Comparison of ENCODE assay signal across 11 mouse cellular contexts in the genomic region with DNA sequence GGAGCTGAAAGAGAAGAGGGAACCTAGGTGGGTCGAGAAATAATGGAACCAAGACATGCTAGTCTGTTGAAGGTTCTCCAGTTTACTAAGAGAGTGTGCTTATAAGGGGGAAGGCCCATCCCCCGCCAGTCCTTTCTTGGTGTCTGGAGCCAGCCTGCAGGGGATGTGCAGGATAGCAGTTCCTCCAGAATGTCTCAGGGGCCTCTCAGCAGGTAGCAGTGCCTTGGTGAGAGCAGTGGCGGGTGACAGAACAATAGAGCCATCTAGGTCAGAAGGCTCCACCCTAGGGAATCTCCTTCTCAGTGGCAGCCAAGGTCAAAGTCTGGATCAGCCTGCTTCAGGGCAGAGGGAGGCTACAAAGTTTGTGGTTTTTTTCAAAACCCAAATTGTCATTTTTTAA. TPM values are rescaled to one million over a fixed set of nuclear protein-coding genes. Genes with fewer than 3 reads are reported as not detected.
DNase-seq lines count a peak whose midpoint lies in the region; ATAC-seq and TF ChIP-seq lines count a peak whose summit lies in the region.
"Had no signal": no experiment of that assay in that cellular context is flagged by ENCODE, and none has a peak within 500 bp of the region (broad histone marks: within the 10 kb centered on the region; RNA-seq: fewer than 3 reads in every experiment).

No protein-coding gene starts in this region.

- ATAC-seq in hindbrain, postnatal 0 days = no peak
- ATAC-seq in hindbrain, embryonic 12.5 days (ENCODE audit: low FRiP score) = no peak
- ATAC-seq: Patski had no signal

- no peak overlapping the region for H3K27ac ChIP-seq in hindbrain, postnatal 0 days
- H3K27ac ChIP-seq in hindbrain, embryonic 12.5 days = no peak overlapping the region
- H3K27ac ChIP-seq: limb, embryonic 10.5 days; macrophage had no signal

- no peak overlapping the region for H3K4me3 ChIP-seq in hindbrain, postnatal 0 days (ENCODE audit: low read length)
- H3K4me3 ChIP-seq in hindbrain, embryonic 12.5 days = no peak overlapping the region
- H3K4me3 ChIP-seq: limb, embryonic 10.5 days had no signal

- TF ChIP-seq CTCF in hindbrain, postnatal 0 days (IDR thresholded peaks at IDR 0.05; ENCODE audit: low read depth) = 0 out of 2 replicates have a peak, but pooled peaks have one; percentile 6

- H3K9me3 ChIP-seq in hindbrain, postnatal 0 days (ENCODE audit: low read length) = no peaks in the 10 kb centered on the region
- H3K9me3 ChIP-seq in hindbrain, embryonic 12.5 days (replicated peaks) = no peaks in the 10 kb centered on the region
- H3K9me3 ChIP-seq: limb, embryonic 10.5 days had no signal

- no peaks in the 10 kb centered on the region for H3K36me3 ChIP-seq in hindbrain, postnatal 0 days (ENCODE audit: insufficient read depth, low read length)
- no peaks in the 10 kb centered on the region for H3K36me3 ChIP-seq in hindbrain, embryonic 12.5 days
- H3K36me3 ChIP-seq: limb, embryonic 10.5 days had no signal

- no peaks in the 10 kb centered on the region for H3K27me3 ChIP-seq in hindbrain, postnatal 0 days (ENCODE audit: insufficient read depth, low read length)
- H3K27me3 ChIP-seq in hindbrain, embryonic 12.5 days = no peaks in the 10 kb centered on the region
- H3K27me3 ChIP-seq: Patski had no signal

- H3K4me2 ChIP-seq in hindbrain, postnatal 0 days (ENCODE audit: low read depth, low read length) = no peak overlapping the region
- H3K4me2 ChIP-seq in hindbrain, embryonic 12.5 days (replicated peaks) = no peak overlapping the region

- intact Hi-C loops in heart, postnatal 10 days (cut with DNase I) = loop anchor here (5.0 kb wide), 1 partner anchor 39 kb away; no protein-coding TSS in a partner anchor

- no peak overlapping the region for H3K9ac ChIP-seq in hindbrain, postnatal 0 days (replicated peaks; ENCODE audit: low read length)
- H3K9ac ChIP-seq in hindbrain, embryonic 12.5 days = no peak overlapping the region

- peaks cover 6% of the 10 kb centered on the region; the same call in 1 of the 2 replicates for H3K4me1 ChIP-seq in hindbrain, postnatal 0 days (ENCODE audit: insufficient read depth, low read length)
- H3K4me1 ChIP-seq in hindbrain, embryonic 12.5 days = peaks cover 9% of the 10 kb centered on the region; the same call in 1 of the 2 replicates

- DNase-seq in hindbrain, postnatal 0 days (ENCODE audit: low spot score) = no peak
- DNase-seq in R1 (ENCODE audit: low read depth, low spot score) (peak; percentile 97), adipocyte (ENCODE audit: low spot score) (no peak)
- DNase-seq in heart, postnatal 10 days = peak; percentile 22 to 33
- peak; percentile 48 for DNase-seq in thymus, postnatal 0 days (ENCODE audit: low spot score)
- DNase-seq in Muller cell, postnatal 12 days (ENCODE audit: inconsistent ontology term) = no peak
- DNase-seq: cerebellum, adult 18-20 months had no signal

- 42% methylated on average over 3 of the region's 3 CpGs for WGBS in hindbrain, postnatal 0 days
- 27% methylated on average over 3 of the region's 3 CpGs for WGBS in hindbrain, embryonic 12.5 days

RNA-seq across cellular contexts. Expression of a gene that starts 45.3 kb away (rescaled TPM):
- total RNA-seq in hindbrain, postnatal 0 days (2014; rRNA removed) = 33.1 and 50.3 TPM in 2 replicates
- polyA plus RNA-seq in hindbrain, postnatal 0 days (2015; fragmentation: Nextera tagmentation; extraction: Ambion mirVana) = 9.7 and 12.8 TPM in 2 replicates
- 33.3 and 34.4 TPM in 2 replicates for polyA plus RNA-seq in hindbrain, embryonic 12.5 days (2016; fragmentation: Nextera tagmentation; extraction: Ambion mirVana)
- total RNA-seq in heart, postnatal 10 days (2021) = 10 to 100 TPM; 69.2 to 71.8 TPM
- 27.0 and 30.6 TPM in 2 replicates for polyA plus RNA-seq in thymus, postnatal 0 days (2015; fragmentation: Nextera tagmentation; extraction: Ambion mirVana)

Comparison
In these comparisons a context has a peak if more than half of its experiments do, and no peak if none do; other contexts are left out.
1. DNase-seq: peak in R1 (single experiment), heart, postnatal 10 days (2 of 2) and thymus, postnatal 0 days (single experiment); none in hindbrain, postnatal 0 days (single experiment), adipocyte (single experiment) and Muller cell, postnatal 12 days (single experiment).